Mouse (Mus musculus): Measurements from ENCODE around the gene Zfp775. TPM values are rescaled to one million over a fixed set of nuclear protein-coding genes. Genes with fewer than 3 reads are reported as not detected.

Zfp775 gene
- total RNA-seq, 2 experiments from 2014 or later, result 8.2 to 8.3 TPM

GRCm38 (mm10) chr6:48664750-48665149, 62.9 kb downstream of the Zfp775 start:
- no peak for DNase-seq
- intact Hi-C loops (cut with DNase I), result no loop called here

DNA sequence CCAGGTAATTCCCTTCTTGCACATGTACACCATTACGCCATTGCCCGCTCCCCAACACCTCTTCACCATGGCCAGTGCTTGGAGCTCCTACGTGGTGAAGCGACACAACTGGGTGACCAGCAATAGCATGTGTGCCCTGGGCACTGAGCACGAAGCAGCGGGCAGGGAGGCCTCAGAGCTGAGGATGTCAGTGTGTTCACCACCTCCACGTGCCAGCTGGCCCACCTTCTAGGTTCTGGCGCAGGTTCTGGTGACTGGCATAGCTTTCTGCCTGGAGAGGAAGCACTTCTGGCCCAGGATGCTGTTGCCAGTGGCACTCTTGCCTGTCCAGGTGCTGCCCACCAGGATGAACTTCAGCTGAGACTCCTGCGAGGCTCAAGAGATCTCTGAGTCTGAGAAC, 63.6 kb downstream of the Zfp775 start:
- DNase-seq, result no peak
- intact Hi-C loops (cut with DNase I), result no loop called here

- no peak for DNase-seq
- intact Hi-C loops (cut with DNase I), result no loop called here
These were observed 64.3 kb downstream of the Zfp775 start for GRCm38 (mm10) chr6:48666159-48666586.

GRCm38 (mm10) chr6:48668022-48668421, 66.2 kb downstream of the Zfp775 start:
- no peak for DNase-seq
- intact Hi-C loops (cut with DNase I), result no loop called here

- intact Hi-C loops (cut with DNase I), result no loop called here
- no peak for DNase-seq
These were observed 67.6 kb downstream of the Zfp775 start for GRCm38 (mm10) chr6:48669446-48669969.

Other genes starting within 250 kb of the Zfp775 start
- gene Krba1, start 206.5 kb upstream of the Zfp775 start, total RNA-seq (2021), result 10 to 100 TPM; 24.9 to 26.5 TPM
- gene Zfp467, start 156.2 kb upstream of the Zfp775 start, total RNA-seq (2021), result 10 to 100 TPM; 13.8 to 16.4 TPM
- gene Sspo, start 153.8 kb upstream of the Zfp775 start, total RNA-seq (2021), result under 1 TPM; 0.43 to 0.51 TPM
- 10 to 100 TPM; 17.2 to 18.2 TPM for gene Atp6v0e2, start 64.4 kb upstream of the Zfp775 start, total RNA-seq (2021)
- gene Lrrc61, start 47.3 kb upstream of the Zfp775 start, total RNA-seq (2021), result 10 to 100 TPM; 12.9 to 14.5 TPM
- gene Rarres2, start 29.3 kb upstream of the Zfp775 start, total RNA-seq (2021), result 10 to 100 TPM; 87.7 to 93.2 TPM
- gene Gm45021, start 12.5 kb upstream of the Zfp775 start, total RNA-seq (2021), result not detected
- 10 to 100 TPM; 24.0 to 27.5 TPM for gene Repin1, start 8.2 kb upstream of the Zfp775 start, total RNA-seq (2021)
- gene Gm44965, start 8.1 kb upstream of the Zfp775 start, total RNA-seq (2021), result not detected
- gene AI854703, start 24.7 kb downstream of the Zfp775 start, total RNA-seq (2021), result under 1 TPM; 0.24 to 0.67 TPM
- gene Gimap8, start 45.2 kb downstream of the Zfp775 start, total RNA-seq (2021), result 10 to 100 TPM in 1 of 2 experiments, 1 to 10 TPM in 1; 8.6 to 11.0 TPM
- 1 to 10 TPM; 4.2 to 6.4 TPM for gene Gimap9, start 74.1 kb downstream of the Zfp775 start, total RNA-seq (2021)
- 10 to 100 TPM; 32.2 to 42.6 TPM for gene Gimap4, start 82.5 kb downstream of the Zfp775 start, total RNA-seq (2021)
- gene Gimap6, start 106.2 kb downstream of the Zfp775 start, total RNA-seq (2021), result 10 to 100 TPM; 48.0 to 53.9 TPM
- 1 to 10 TPM; 3.5 to 7.9 TPM for gene Gm28053, start 116.5 kb downstream of the Zfp775 start, total RNA-seq (2021)
- gene Gimap7, start 116.6 kb downstream of the Zfp775 start, total RNA-seq (2021), result under 1 TPM; 0.22 to 0.24 TPM
- 10 to 100 TPM; 14.6 to 15.7 TPM for gene Gimap1, start 137.0 kb downstream of the Zfp775 start, total RNA-seq (2021)
- gene Gimap5, start 144.1 kb downstream of the Zfp775 start, total RNA-seq (2021), result 1 to 10 TPM; 8.3 to 9.0 TPM
- under 1 TPM; 0.67 to 0.68 TPM for gene Gimap3, start 168.8 kb downstream of the Zfp775 start, total RNA-seq (2021)
- 10 to 100 TPM; 18.7 to 23.8 TPM for gene Tmem176a, start 238.9 kb downstream of the Zfp775 start, total RNA-seq (2021)
- gene Tmem176b, start 239.4 kb downstream of the Zfp775 start, total RNA-seq (2021), result 10 to 100 TPM; 62.5 to 63.9 TPM

All from heart, postnatal 14 days (tissue).